Mouse (Mus musculus): Measurements from ENCODE around the gene Macrod2.

- TF ChIP-seq POLR2A (IDR thresholded peaks at IDR 0.05; ENCODE audit: low read depth, low read length), result no peak
- no peak for TF ChIP-seq CTCF (IDR thresholded peaks at IDR 0.05; ENCODE audit: extremely low read depth, insufficient read length, insufficient replicate concordance, low read depth, low read length)
These were observed 53.5 kb downstream of the Macrod2 start for GRCm38 (mm10) chr2:140448636-140449035.
